Mouse (Mus musculus) embryonic fibroblast, embryonic 13.5 days (primary cell): ENCODE data around the gene Olfr370.

Experiments
- CTCF ChIP-seq: IDR thresholded peaks from 2 replicates; pipeline ENCODE4 v1.5.1; 2011; ENCODE audit warnings: mild to moderate bottlenecking, control low read depth, low read length, moderate library complexity, borderline replicate concordance; ENCODE audit not compliant: insufficient read depth
- POLR2A ChIP-seq: IDR thresholded peaks from 2 replicates; pipeline ENCODE4 v1.6.1; 2011; ENCODE audit warnings: low read depth, mild to moderate bottlenecking, control low read depth, low read length, moderate library complexity

DNA sequence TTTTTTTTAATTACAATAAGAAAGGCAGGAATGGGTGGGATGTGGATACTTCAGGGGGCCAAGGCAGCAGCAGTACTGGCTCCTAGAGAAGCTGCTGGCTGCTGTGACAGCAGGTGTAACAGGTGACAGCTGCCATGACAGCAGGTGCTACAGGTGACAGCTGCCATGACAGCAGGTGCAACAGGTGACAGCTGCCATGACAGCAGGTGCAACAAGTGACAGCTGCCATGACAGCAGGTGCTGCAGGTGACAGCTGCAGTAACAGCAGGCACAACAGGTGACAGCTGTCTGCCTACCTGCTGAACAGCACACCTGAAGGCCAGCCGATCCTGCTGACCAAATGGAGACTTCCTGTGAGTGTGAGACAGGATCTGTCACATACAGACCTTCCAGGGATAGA is 49.2 kb downstream of the Olfr370 start:
- TF ChIP-seq POLR2A (no peak), CTCF (no peak)
